Mouse (Mus musculus): ENCODE results near the gene Vamp5.

GRCm38 (mm10) chr6:72359891-72360598 lies 20.2 kb downstream of the Vamp5 start:
- TF ChIP-seq CTCF (IDR thresholded peaks at IDR 0.05; ENCODE audit: low read depth) (no peak), EP300 (optimal IDR thresholded peaks at IDR 0.05) (no peak)
